Mouse (Mus musculus): ENCODE results near the gene Cyp4f13. TPM values are rescaled to one million over a fixed set of nuclear protein-coding genes. Genes with fewer than 3 reads are reported as not detected.
A peak's percentile ranks its signal among the peaks of the same experiment; 100 is the strongest.

Gene Cyp4f13
- 8.1 and 8.5 TPM in 2 replicates for polyA plus RNA-seq (2014; fragmentation: Nextera tagmentation; extraction: Ambion mirVana)

- 0 out of 2 replicates have a peak, but pooled peaks cover 4% of the 10 kb centered on the region for H3K4me1 ChIP-seq (ENCODE audit: insufficient read depth)
- 18% methylated on average over 12 of the region's 12 CpGs for WGBS
- no peaks in the 10 kb centered on the region for H3K9me3 ChIP-seq (ENCODE audit: low read depth, low read length)
- no peak for TF ChIP-seq CTCF (IDR thresholded peaks at IDR 0.05; ENCODE audit: low read depth)
- peak within 1 kb of the TSS; percentile 62 for H3K4me3 ChIP-seq (ENCODE audit: low read depth, low read length)
- peak within 1 kb of the TSS; percentile 67 for H3K9ac ChIP-seq
- no peaks in the 10 kb centered on the region for H3K27me3 ChIP-seq (ENCODE audit: insufficient read depth, low read length)
- no peaks in the 10 kb centered on the region for H3K36me3 ChIP-seq (ENCODE audit: insufficient read depth)
- peak within 1 kb of the TSS; percentile 82 for H3K27ac ChIP-seq (ENCODE audit: low read depth)
- peak within 1 kb of the TSS; percentile 86 for H3K4me2 ChIP-seq
- DNase-seq, result peak; percentile 98
- ATAC-seq (ENCODE audit: insufficient read depth), result peak; percentile 99
Measured at GRCm38 (mm10) chr17:32947215-32947914, at the start of gene Cyp4f13. Gene Cyp4f13, minus strand, starts transcription at chr17:32947402.

- Histone ChIP-seq H3K36me3 (ENCODE audit: insufficient read depth) (peaks cover 8% of the 10 kb centered on the region), H3K9ac (peak within 1 kb of the TSS; percentile 72), H3K27ac (ENCODE audit: low read depth) (peak within 1 kb of the TSS; percentile 55; the same call in 1 of the 2 replicates), H3K27me3 (ENCODE audit: insufficient read depth, low read length) (no peaks in the 10 kb centered on the region), H3K4me3 (ENCODE audit: low read depth, low read length) (peak within 1 kb of the TSS; percentile 80), H3K4me1 (ENCODE audit: insufficient read depth) (no peaks in the 10 kb centered on the region), H3K9me3 (ENCODE audit: low read depth, low read length) (no peaks in the 10 kb centered on the region), H3K4me2 (peak within 1 kb of the TSS; percentile 82)
- 2% methylated on average over 21 of the region's 21 CpGs for WGBS
- ATAC-seq (ENCODE audit: insufficient read depth) (peak; percentile 97), DNase-seq (peak; percentile 94)
- no peak for TF ChIP-seq CTCF (IDR thresholded peaks at IDR 0.05; ENCODE audit: low read depth)
Measured at GRCm38 (mm10) chr17:32992699-32993474, 45.7 kb upstream of the Cyp4f13 start, which contains the start of gene Zfp952. Gene Zfp952, plus strand, starts transcription at chr17:32993129.

GRCm38 (mm10) chr17:32991965-32992698, 44.9 kb upstream of the Cyp4f13 start:
- Histone ChIP-seq H3K4me3 (ENCODE audit: low read depth, low read length) (peak overlapping the region; percentile 80; the same call in 1 of the 2 replicates), H3K27me3 (ENCODE audit: insufficient read depth, low read length) (no peaks in the 10 kb centered on the region), H3K9me3 (ENCODE audit: low read depth, low read length) (no peaks in the 10 kb centered on the region), H3K4me1 (ENCODE audit: insufficient read depth) (no peaks in the 10 kb centered on the region), H3K36me3 (ENCODE audit: insufficient read depth) (peaks cover 8% of the 10 kb centered on the region), H3K4me2 (peak overlapping the region; percentile 82), H3K27ac (ENCODE audit: low read depth) (no peak overlapping the region), H3K9ac (no peak overlapping the region)
- DNase-seq (peak; percentile 52), ATAC-seq (ENCODE audit: insufficient read depth) (no peak)
- peak; percentile 23; the same call in 1 of the 2 replicates for TF ChIP-seq CTCF (IDR thresholded peaks at IDR 0.05; ENCODE audit: low read depth)
- 65% methylated on average over 12 of the region's 12 CpGs for WGBS

GRCm38 (mm10) chr17:32986301-32986700, 39.1 kb upstream of the Cyp4f13 start:
- ATAC-seq (ENCODE audit: insufficient read depth) (no peak), DNase-seq (no peak)
- no peaks in the 10 kb centered on the region for H3K9me3 ChIP-seq (ENCODE audit: low read depth, low read length)
- no peak overlapping the region for H3K4me3 ChIP-seq (ENCODE audit: low read depth, low read length)
- no peak overlapping the region for H3K27ac ChIP-seq (ENCODE audit: low read depth)
- no peak overlapping the region for H3K9ac ChIP-seq
- no peak overlapping the region for H3K4me2 ChIP-seq
- H3K27me3 ChIP-seq (ENCODE audit: insufficient read depth, low read length), result no peaks in the 10 kb centered on the region
- H3K36me3 ChIP-seq (ENCODE audit: insufficient read depth), result no peaks in the 10 kb centered on the region
- no peaks in the 10 kb centered on the region for H3K4me1 ChIP-seq (ENCODE audit: insufficient read depth)
- TF ChIP-seq CTCF (IDR thresholded peaks at IDR 0.05; ENCODE audit: low read depth), result no peak
- WGBS, result 68% methylated on average over 4 of the region's 4 CpGs

- TF ChIP-seq CTCF (IDR thresholded peaks at IDR 0.05; ENCODE audit: low read depth), result no peak
- no peak overlapping the region for H3K27ac ChIP-seq (ENCODE audit: low read depth)
- DNase-seq (no peak), ATAC-seq (ENCODE audit: insufficient read depth) (no peak)
- 64% methylated on average over 4 of the region's 4 CpGs for WGBS
- H3K9ac ChIP-seq, result no peak overlapping the region
- no peaks in the 10 kb centered on the region for H3K27me3 ChIP-seq (ENCODE audit: insufficient read depth, low read length)
- H3K4me3 ChIP-seq (ENCODE audit: low read depth, low read length), result no peak overlapping the region
- no peaks in the 10 kb centered on the region for H3K9me3 ChIP-seq (ENCODE audit: low read depth, low read length)
- H3K4me1 ChIP-seq (ENCODE audit: insufficient read depth), result no peaks in the 10 kb centered on the region
- H3K36me3 ChIP-seq (ENCODE audit: insufficient read depth), result peaks cover 35% of the 10 kb centered on the region
- H3K4me2 ChIP-seq, result no peak overlapping the region
Measured at GRCm38 (mm10) chr17:32981361-32981760, 34.2 kb upstream of the Cyp4f13 start.

- Histone ChIP-seq H3K4me3 (ENCODE audit: low read depth, low read length) (peak within 1 kb of the TSS; percentile 80), H3K4me1 (ENCODE audit: insufficient read depth) (peaks cover 15% of the 10 kb centered on the region), H3K9me3 (ENCODE audit: low read depth, low read length) (no peaks in the 10 kb centered on the region), H3K36me3 (ENCODE audit: insufficient read depth) (no peaks in the 10 kb centered on the region), H3K27me3 (ENCODE audit: insufficient read depth, low read length) (no peaks in the 10 kb centered on the region), H3K4me2 (peak within 1 kb of the TSS; percentile 84), H3K27ac (ENCODE audit: low read depth) (peak within 1 kb of the TSS; percentile 93), H3K9ac (peak within 1 kb of the TSS; percentile 76)
- peak; percentile 100 for ATAC-seq (ENCODE audit: insufficient read depth)
- DNase-seq, result peak; percentile 97
- no peak for TF ChIP-seq CTCF (IDR thresholded peaks at IDR 0.05; ENCODE audit: low read depth)
- WGBS, result under 1% methylated on average over 33 of the region's 33 CpGs
Measured at GRCm38 (mm10) chr17:32965623-32966290, 18.6 kb upstream of the Cyp4f13 start, which contains the start of gene Zfp472. Gene Zfp472, plus strand, starts transcription at chr17:32965814.
